Mouse (Mus musculus): ENCODE data around the gene Gp2. TPM values are rescaled to one million over a fixed set of nuclear protein-coding genes. Genes with fewer than 3 reads are reported as not detected.

Gp2 gene
- polyA plus RNA-seq (2017; shearing (Covaris generic)) = not detected

DNA sequence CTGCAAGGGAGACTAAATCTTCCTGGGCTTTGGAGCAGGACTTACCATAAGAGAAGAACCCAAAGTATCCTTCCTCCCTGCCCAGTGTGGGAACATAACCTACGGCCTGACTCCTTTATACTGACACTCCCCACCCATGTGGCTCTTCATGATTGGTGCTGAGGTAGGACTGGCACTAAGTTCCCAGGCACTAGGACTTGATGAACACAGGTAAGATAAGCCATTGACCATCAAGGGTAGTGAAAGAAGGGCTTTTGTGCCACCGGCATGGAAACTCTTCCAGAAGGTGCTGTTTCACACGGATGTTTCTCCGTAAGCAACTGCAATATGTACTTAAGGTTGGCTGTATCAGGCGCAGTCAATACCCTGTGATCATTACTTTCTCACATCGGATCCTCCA is at the start of gene Gp2:
TSS of gene Gp2 (minus strand) at position 101 of the 400 bp plus-strand sequence.

DNA sequence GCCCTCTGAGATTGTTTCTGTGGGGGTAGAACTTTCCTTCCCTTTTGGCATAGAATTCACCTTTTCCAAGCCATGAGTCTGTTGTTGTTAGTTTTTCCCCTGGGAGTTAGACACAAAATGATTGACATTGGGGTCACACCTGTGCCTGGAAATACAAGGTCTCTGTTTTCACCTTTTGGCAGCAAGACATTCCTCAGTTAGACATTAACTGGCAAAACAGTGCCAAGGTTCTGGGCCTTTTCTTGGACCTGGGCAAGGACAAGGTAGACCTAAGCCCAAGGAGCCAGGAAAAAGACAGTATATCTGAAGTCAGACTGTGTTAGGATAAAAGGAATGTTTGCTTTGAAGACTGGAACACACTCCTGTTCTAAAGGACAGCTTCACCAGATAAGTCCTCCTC is 20.2 kb upstream of the Gp2 start, which contains the start of gene Umod:
TSS of gene Umod (minus strand) at position 27 of the 400 bp plus-strand sequence.

Other genes starting within 250 kb of the Gp2 start
- gene Umod, start 20.0 kb upstream of the Gp2 start, polyA plus RNA-seq (2017; shearing (Covaris generic)) = not detected
- gene Acsm5, start 60.2 kb upstream of the Gp2 start, polyA plus RNA-seq (2017; shearing (Covaris generic)) = not detected
- gene Pdilt, start 64.2 kb upstream of the Gp2 start, polyA plus RNA-seq (2017; shearing (Covaris generic)) = not detected
- not detected for gene Acsm2, start 95.1 kb upstream of the Gp2 start, polyA plus RNA-seq (2017; shearing (Covaris generic))
- gene Acsm1, start 147.7 kb upstream of the Gp2 start, polyA plus RNA-seq (2017; shearing (Covaris generic)) = not detected
- not detected for gene Acsm4, start 230.7 kb upstream of the Gp2 start, polyA plus RNA-seq (2017; shearing (Covaris generic))